Mouse (Mus musculus): ENCODE measurements around the gene Rhoc. TPM values are rescaled to one million over a fixed set of nuclear protein-coding genes. Genes with fewer than 3 reads are reported as not detected.
"Not testable (repeated sequence)": the region's sequence is repeated elsewhere in the genome, so short reads cannot be mapped to it uniquely, and the experiment has no call there.

Rhoc gene
- 10 to 100 TPM; 27.9 to 29.3 TPM for total RNA-seq (2021)
- long read RNA-seq, experiment 1, transcript Rhoc-201 (5 exons, 1,202 nt) = major isoform, 11 of 15 reads
- long read RNA-seq, experiment 1, partial matches to known transcripts = 1 of 15 reads
- long read RNA-seq, experiment 1, other reads (novel, unspliced or antisense) = 3 of 15 reads
- long read RNA-seq, experiment 2, transcript Rhoc-201 (5 exons, 1,202 nt) = major isoform, 8 of 9 reads
- long read RNA-seq, experiment 2, partial matches to known transcripts = 0 of 9 reads
- long read RNA-seq, experiment 2, other reads (novel, unspliced or antisense) = 1 of 9 reads

GRCm38 (mm10) chr3:104788075-104788474 lies at the start of gene Rhoc:
TSS of gene Rhoc (plus strand) at chr3:104788375.
- peak within 1 kb of the TSS; percentile 24 for H3K27ac ChIP-seq
- DNase-seq (ENCODE audit: extremely low spot score in 1 of 2, low spot score in 2 of 2) = no peak
- no peak for TF ChIP-seq CTCF (IDR thresholded peaks at IDR 0.05)
- intact Hi-C loops (cut with DNase I) = loop anchor here (2.0 to 5.0 kb wide), 2 partner anchors 29 to 179 kb away; no protein-coding TSS in a partner anchor
- peak within 1 kb of the TSS; percentile 57 for H3K4me3 ChIP-seq

- no peak for DNase-seq (ENCODE audit: extremely low spot score in 1 of 2, low spot score in 2 of 2)
- intact Hi-C loops (cut with DNase I) = no loop called here
- Histone ChIP-seq H3K27ac (no peak overlapping the region), H3K4me3 (no peak overlapping the region)
- TF ChIP-seq CTCF (IDR thresholded peaks at IDR 0.05) = no peak
These were observed 46.2 kb upstream of the Rhoc start for GRCm38 (mm10) chr3:104741954-104742353.

GRCm38 (mm10) chr3:104743161-104743560 lies 45.0 kb upstream of the Rhoc start:
- TF ChIP-seq CTCF (IDR thresholded peaks at IDR 0.05) = no peak
- DNase-seq (ENCODE audit: extremely low spot score in 1 of 2, low spot score in 2 of 2) = no peak
- intact Hi-C loops (cut with DNase I) = no loop called here
- Histone ChIP-seq H3K27ac (no peak overlapping the region), H3K4me3 (no peak overlapping the region)

- DNase-seq (ENCODE audit: extremely low spot score in 1 of 2, low spot score in 2 of 2) = no peak
- Histone ChIP-seq H3K4me3 (no peak overlapping the region), H3K27ac (no peak overlapping the region)
- intact Hi-C loops (cut with DNase I) = no loop called here
- TF ChIP-seq CTCF (IDR thresholded peaks at IDR 0.05) = no peak
These were observed 44.3 kb upstream of the Rhoc start for GRCm38 (mm10) chr3:104743864-104744263.

- not testable (repeated sequence) for DNase-seq (ENCODE audit: extremely low spot score in 1 of 2, low spot score in 2 of 2)
- TF ChIP-seq CTCF (IDR thresholded peaks at IDR 0.05) = peak; percentile 29
These were observed 35.3 kb upstream of the Rhoc start for GRCm38 (mm10) chr3:104752845-104753244.

GRCm38 (mm10) chr3:104758406-104758805 lies 29.8 kb upstream of the Rhoc start:
- Histone ChIP-seq H3K4me3 (peak overlapping the region; percentile 38), H3K27ac (no peak overlapping the region)
- intact Hi-C loops (cut with DNase I) = no loop called here
- TF ChIP-seq CTCF (IDR thresholded peaks at IDR 0.05) = peak; percentile 76
- DNase-seq (ENCODE audit: extremely low spot score in 1 of 2, low spot score in 2 of 2) = peak; percentile 48 to 69

More at GRCm38 (mm10) chr3:104752845-104753244, 35.3 kb upstream of the Rhoc start:
- H3K27ac ChIP-seq; intact Hi-C loops (cut with DNase I); H3K4me3 ChIP-seq: not testable (repeated sequence)

GRCm38 (mm10) chr3:104758869-104759268 lies 29.3 kb upstream of the Rhoc start:
- TF ChIP-seq CTCF (IDR thresholded peaks at IDR 0.05) = no peak
- Histone ChIP-seq H3K4me3 (peak overlapping the region; percentile 38), H3K27ac (no peak overlapping the region)
- intact Hi-C loops (cut with DNase I) = no loop called here
- DNase-seq (ENCODE audit: extremely low spot score in 1 of 2, low spot score in 2 of 2) = no peak

- DNase-seq (ENCODE audit: extremely low spot score in 1 of 2, low spot score in 2 of 2); H3K27ac ChIP-seq; H3K4me3 ChIP-seq; intact Hi-C loops (cut with DNase I): not testable (repeated sequence)
These were observed 25.9 kb upstream of the Rhoc start for GRCm38 (mm10) chr3:104762103-104762863.

GRCm38 (mm10) chr3:104765021-104765420 lies 23.2 kb upstream of the Rhoc start:
- TF ChIP-seq CTCF (IDR thresholded peaks at IDR 0.05) = peak; percentile 49
- intact Hi-C loops (cut with DNase I) = no loop called here
- H3K27ac ChIP-seq = no peak overlapping the region
- DNase-seq (ENCODE audit: extremely low spot score in 1 of 2, low spot score in 2 of 2) = no peak
- no peak overlapping the region for H3K4me3 ChIP-seq

GRCm38 (mm10) chr3:104767141-104767540 lies 21.0 kb upstream of the Rhoc start:
- intact Hi-C loops (cut with DNase I) = no loop called here

GRCm38 (mm10) chr3:104767716-104768115 lies 20.5 kb upstream of the Rhoc start:
- Histone ChIP-seq H3K27ac (no peak overlapping the region), H3K4me3 (no peak overlapping the region)
- no peak for DNase-seq (ENCODE audit: extremely low spot score in 1 of 2, low spot score in 2 of 2)
- no peak for TF ChIP-seq CTCF (IDR thresholded peaks at IDR 0.05)
- intact Hi-C loops (cut with DNase I) = no loop called here

More at GRCm38 (mm10) chr3:104767141-104767540, 21.0 kb upstream of the Rhoc start:
- no peak overlapping the region for H3K4me3 ChIP-seq
- no peak overlapping the region for H3K27ac ChIP-seq
- DNase-seq (ENCODE audit: extremely low spot score in 1 of 2, low spot score in 2 of 2) = no peak
- TF ChIP-seq CTCF (IDR thresholded peaks at IDR 0.05) = no peak

- Histone ChIP-seq H3K27ac (no peak overlapping the region), H3K4me3 (no peak overlapping the region)
- TF ChIP-seq CTCF (IDR thresholded peaks at IDR 0.05) = no peak
- no peak for DNase-seq (ENCODE audit: extremely low spot score in 1 of 2, low spot score in 2 of 2)
- intact Hi-C loops (cut with DNase I) = no loop called here
These were observed 19.0 kb upstream of the Rhoc start for GRCm38 (mm10) chr3:104769135-104769534.

All from left cerebral cortex, adult 2 months (tissue).